Mouse (Mus musculus) hindbrain, postnatal 0 days (tissue): ENCODE results near the gene Dclre1a. TPM values are rescaled to one million over a fixed set of nuclear protein-coding genes. Genes with fewer than 3 reads are reported as not detected.

ENCODE experiments used
- ATAC-seq: fragments of 200-750 bp; cut with Nextera tagmentation; 2 replicates; pipeline ENCODE4 v1.8.0; 2017; ENCODE audit warnings: mild to moderate bottlenecking, moderate TSS enrichment, moderate library complexity
- DNase-seq: peaks from one replicate; pipeline ENCODE4 v3.0.0-alpha.2; 2015; ENCODE audit warnings: low spot score
- H3K27ac ChIP-seq: fragments of 300-500 bp; sonication (generic); 2 replicates; pipeline ENCODE4 v1.5.1; 2014; ENCODE audit warnings: mild to moderate bottlenecking
- H3K27me3 ChIP-seq: fragments of 300-500 bp; sonication (generic); 2 replicates; pipeline ENCODE4 v1.6.1; 2014; ENCODE audit warnings: low read length, mixed read lengths; ENCODE audit not compliant: insufficient read depth
- H3K36me3 ChIP-seq: fragments of 300-500 bp; sonication (generic); 2 replicates; pipeline ENCODE4 v1.6.1; 2014; ENCODE audit warnings: low read length, mixed read lengths; ENCODE audit not compliant: insufficient read depth
- H3K4me1 ChIP-seq: fragments of 300-500 bp; sonication (generic); 2 replicates; pipeline ENCODE4 v1.6.1; 2014; ENCODE audit warnings: antibody characterized with exemption, low read length, mixed read lengths; ENCODE audit not compliant: insufficient read depth
- H3K4me2 ChIP-seq: fragments of 300-500 bp; sonication (generic); 2 replicates; pipeline ENCODE4 v1.6.1; 2014; ENCODE audit warnings: low read depth, mild to moderate bottlenecking, low read length, moderate library complexity, mixed read lengths
- H3K4me3 ChIP-seq: fragments of 300-500 bp; sonication (generic); 2 replicates; pipeline ENCODE4 v1.5.1; 2014; ENCODE audit warnings: low read length
- H3K9ac ChIP-seq: fragments of 300-500 bp; sonication (generic); replicated peaks from 2 replicates; pipeline ENCODE4 v1.6.1; 2014; ENCODE audit warnings: mild to moderate bottlenecking, low read length, moderate library complexity, mixed read lengths
- H3K9me3 ChIP-seq: fragments of 300-500 bp; sonication (generic); 2 replicates; pipeline ENCODE4 v1.6.1; 2016; ENCODE audit warnings: low read length, mixed read lengths
- CTCF ChIP-seq: IDR thresholded peaks from 2 replicates; pipeline ENCODE4 v1.5.1; 2016; ENCODE audit warnings: antibody characterized with exemption, control low read depth, low read depth
- WGBS: fragments of 180-500 bp; shearing (Covaris S2); extraction: QIAGEN DNeasy Blood & Tissue Kit; methylation state at CpG from one replicate; pipeline ENCODE4 v1.1.7; 2014; 5-methylcytosine and 5-hydroxymethylcytosine counted together
- polyA plus RNA-seq: library from polyadenylated mRNA; unstranded; fragments of >200 nt; fragmentation: Nextera tagmentation; extraction: Ambion mirVana; gene quantifications from 2 replicates; pipeline ENCODE4 v1.2.1, GENCODE M21; 2015
- total RNA-seq: library from RNA; depleted of rRNA; stranded (reverse); fragments of >200 nt; gene quantifications from 2 replicates; pipeline ENCODE4 v1.2.3, GENCODE M21; 2014

Dclre1a gene
- total and polyA plus RNA-seq, 2 experiments from 2014 or later: 6.6 to 12.1 TPM

DNA sequence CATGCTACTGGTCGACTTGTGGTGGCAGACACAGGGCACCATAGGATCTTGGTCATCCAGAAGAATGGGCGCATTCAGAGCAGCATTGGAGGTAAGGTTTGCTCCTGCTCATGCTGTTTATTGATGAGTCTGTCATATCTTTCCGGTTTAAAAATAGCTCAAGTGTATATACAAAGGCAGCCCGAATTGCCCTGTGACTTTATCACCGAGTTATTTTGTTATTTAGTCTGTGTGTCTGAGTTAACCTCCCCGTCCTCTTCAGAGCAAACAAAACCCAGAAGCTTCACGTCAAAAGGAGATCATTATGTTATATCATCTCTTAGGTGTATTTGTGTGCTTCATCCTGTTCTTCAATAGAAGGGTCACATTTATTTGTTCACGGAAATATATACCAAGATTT is 22.8 kb upstream of the Dclre1a start:
- WGBS: 88% methylated on average over 8 of the region's 8 CpGs
- H3K9me3 ChIP-seq: no peaks in the 10 kb centered on the region
- no peak overlapping the region for H3K27ac ChIP-seq

DNA sequence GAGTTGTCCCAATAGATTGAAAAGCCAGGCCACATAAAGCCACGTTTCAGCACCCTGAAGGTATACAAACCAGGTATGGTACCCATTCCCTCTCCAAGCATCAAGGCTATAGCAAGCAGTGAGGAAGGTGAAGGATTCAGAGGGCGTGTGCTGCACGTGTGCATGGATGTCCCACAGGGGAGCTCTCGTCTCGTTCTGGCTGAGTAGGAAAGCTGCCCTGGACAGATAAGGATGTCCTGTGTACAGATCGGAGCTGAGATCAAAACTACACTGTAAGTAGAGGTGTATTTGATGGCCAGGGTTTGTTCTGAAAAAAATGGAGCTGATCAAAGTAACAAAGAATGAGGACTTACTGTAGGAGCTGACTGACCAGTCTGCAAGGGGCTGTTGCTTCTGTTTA is 18.9 kb upstream of the Dclre1a start:
- H3K27ac ChIP-seq: no peak overlapping the region
- no peaks in the 10 kb centered on the region for H3K27me3 ChIP-seq
- no peak overlapping the region for H3K4me3 ChIP-seq
- H3K4me2 ChIP-seq: no peak overlapping the region
- 0 out of 2 replicates have a peak, but pooled peaks cover 5% of the 10 kb centered on the region for H3K36me3 ChIP-seq
- DNase-seq (no peak), ATAC-seq (no peak)
- TF ChIP-seq CTCF: no peak
- H3K9ac ChIP-seq: no peak overlapping the region
- 0 out of 2 replicates have a peak, but pooled peaks cover 4% of the 10 kb centered on the region for H3K4me1 ChIP-seq
- no peaks in the 10 kb centered on the region for H3K9me3 ChIP-seq
- WGBS: 82% methylated on average over 6 of the region's 6 CpGs

More for the DNA sequence above, 22.8 kb upstream of the Dclre1a start:
- Histone ChIP-seq H3K9ac (no peak overlapping the region), H3K4me1 (0 out of 2 replicates have a peak, but pooled peaks cover 5% of the 10 kb centered on the region), H3K4me3 (no peak overlapping the region), H3K27me3 (no peaks in the 10 kb centered on the region), H3K4me2 (no peak overlapping the region), H3K36me3 (0 out of 2 replicates have a peak, but pooled peaks cover 5% of the 10 kb centered on the region)
- ATAC-seq (no peak), DNase-seq (no peak)
- no peak for TF ChIP-seq CTCF

DNA sequence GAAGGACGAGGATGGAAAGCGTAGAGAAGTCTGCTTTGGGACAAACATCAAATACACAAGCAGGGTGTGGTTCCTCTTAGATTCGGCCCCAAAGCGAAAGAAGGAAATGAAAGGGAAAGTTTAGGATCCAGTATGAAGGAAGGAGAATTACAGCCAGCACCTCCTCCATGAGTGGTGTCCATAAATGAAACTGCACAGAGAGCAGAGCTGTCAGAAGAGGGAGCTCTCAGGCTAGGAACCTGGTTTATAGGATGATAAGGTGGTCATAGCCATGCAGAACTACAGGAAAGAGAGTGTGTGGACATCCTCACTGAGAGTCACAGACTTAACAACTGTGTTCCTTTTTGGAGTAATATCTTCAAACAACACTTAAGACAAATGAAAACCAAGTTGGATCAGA is 18.0 kb upstream of the Dclre1a start:
- H3K9ac ChIP-seq: no peak overlapping the region
- DNase-seq (peak; percentile 76), ATAC-seq (no peak)
- no peak overlapping the region for H3K4me3 ChIP-seq
- H3K9me3 ChIP-seq: no peaks in the 10 kb centered on the region
- WGBS: 93% methylated on average over 4 of the region's 4 CpGs
- no peaks in the 10 kb centered on the region for H3K27me3 ChIP-seq
- TF ChIP-seq CTCF: peak; percentile 82
- 0 out of 2 replicates have a peak, but pooled peaks cover 5% of the 10 kb centered on the region for H3K36me3 ChIP-seq
- H3K4me1 ChIP-seq: no peaks in the 10 kb centered on the region
- H3K27ac ChIP-seq: no peak overlapping the region
- no peak overlapping the region for H3K4me2 ChIP-seq

DNA sequence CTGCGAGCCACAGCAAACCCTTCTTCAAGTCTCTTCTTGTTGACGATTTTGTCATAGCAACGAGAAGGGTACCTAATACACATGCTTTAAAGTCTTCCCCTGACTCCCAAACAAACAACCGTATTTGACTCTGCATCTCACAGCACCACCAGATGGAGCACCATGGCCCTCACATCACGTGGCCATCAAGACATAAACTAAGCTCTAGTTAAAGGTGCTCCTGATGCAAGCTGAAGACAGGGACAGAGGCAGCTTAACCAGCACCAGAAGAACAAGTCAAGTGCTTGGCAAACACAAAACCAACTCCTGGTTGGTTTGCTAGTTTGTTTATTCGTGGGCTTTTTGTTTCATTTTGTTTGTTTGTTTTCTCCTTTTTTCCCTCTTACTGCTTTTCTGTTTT is 17.3 kb upstream of the Dclre1a start:
- peak; percentile 68 for TF ChIP-seq CTCF
- Histone ChIP-seq H3K4me2 (no peak overlapping the region), H3K36me3 (0 out of 2 replicates have a peak, but pooled peaks cover under 1% of the 10 kb centered on the region), H3K27me3 (no peaks in the 10 kb centered on the region), H3K27ac (no peak overlapping the region), H3K4me3 (no peak overlapping the region), H3K4me1 (no peaks in the 10 kb centered on the region), H3K9me3 (no peaks in the 10 kb centered on the region), H3K9ac (no peak overlapping the region)
- DNase-seq (peak; percentile 50), ATAC-seq (no peak)
- 60% methylated on average over 6 of the region's 6 CpGs for WGBS

DNA sequence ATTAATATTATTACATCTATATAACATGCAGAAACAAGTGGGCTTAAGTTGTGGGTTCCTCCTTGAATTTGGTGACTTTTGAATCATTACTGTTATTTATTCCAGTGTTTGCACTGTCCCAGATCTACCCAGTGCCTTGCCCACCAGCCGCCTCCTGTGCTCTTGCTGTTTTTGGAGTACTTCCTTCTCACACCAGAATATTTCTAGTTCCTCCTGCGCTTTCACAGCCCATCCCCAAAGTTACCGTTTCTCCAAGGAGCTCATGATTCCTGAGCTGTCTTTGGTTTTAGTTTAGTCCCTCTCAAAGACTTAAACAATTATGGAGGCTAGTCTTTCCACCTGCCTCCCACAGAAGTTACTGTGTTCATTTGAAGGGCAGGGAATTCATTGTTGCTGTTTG is 15.4 kb upstream of the Dclre1a start:
- Histone ChIP-seq H3K4me1 (no peaks in the 10 kb centered on the region), H3K27me3 (no peaks in the 10 kb centered on the region), H3K27ac (no peak overlapping the region), H3K4me3 (no peak overlapping the region), H3K9ac (no peak overlapping the region), H3K4me2 (no peak overlapping the region), H3K9me3 (no peaks in the 10 kb centered on the region), H3K36me3 (no peaks in the 10 kb centered on the region)
- 93% methylated on average over 3 of the region's 3 CpGs for WGBS
- ATAC-seq: no peak
- no peak for TF ChIP-seq CTCF
- no peak for DNase-seq

DNA sequence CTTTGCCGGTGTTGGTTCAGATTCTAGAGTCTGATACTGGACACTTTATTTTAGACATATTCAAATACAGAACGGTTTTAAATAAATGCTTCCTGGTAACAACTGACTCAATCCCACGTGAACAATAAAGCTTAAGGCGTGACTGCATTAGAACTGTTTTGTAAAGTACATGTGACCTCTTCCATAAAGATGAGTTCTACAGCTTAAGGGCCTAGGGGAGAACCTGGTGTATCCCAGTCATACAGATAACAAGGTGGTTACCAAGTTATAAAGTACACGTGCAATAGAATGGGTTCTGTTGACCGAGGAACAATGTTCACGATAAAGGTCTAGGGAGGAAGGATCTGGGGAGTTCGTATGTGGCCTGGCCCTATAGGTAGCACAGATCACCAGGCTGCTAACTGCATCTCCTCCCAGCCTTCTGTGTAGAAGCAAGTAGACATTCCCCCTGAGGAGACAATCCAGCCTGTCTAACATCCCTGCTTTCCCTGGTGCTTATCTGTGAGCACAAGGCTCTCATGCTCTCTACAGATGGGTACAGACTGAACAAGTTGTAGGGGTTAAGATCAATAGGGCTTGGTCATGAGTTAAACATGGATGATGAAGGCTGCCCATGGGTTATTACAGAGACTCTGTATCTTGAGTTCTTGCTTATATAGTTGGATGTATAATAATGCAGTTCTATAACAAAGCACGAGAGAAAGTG is 14.6 kb upstream of the Dclre1a start:
- H3K9me3 ChIP-seq: no peaks in the 10 kb centered on the region
- DNase-seq (no peak), ATAC-seq (no peak)
- H3K36me3 ChIP-seq: no peaks in the 10 kb centered on the region
- no peaks in the 10 kb centered on the region for H3K4me1 ChIP-seq
- no peak overlapping the region for H3K4me2 ChIP-seq
- TF ChIP-seq CTCF: no peak
- no peaks in the 10 kb centered on the region for H3K27me3 ChIP-seq
- H3K9ac ChIP-seq: no peak overlapping the region
- H3K4me3 ChIP-seq: no peak overlapping the region
- no peak overlapping the region for H3K27ac ChIP-seq
- 95% methylated on average over 9 of the region's 9 CpGs for WGBS

DNA sequence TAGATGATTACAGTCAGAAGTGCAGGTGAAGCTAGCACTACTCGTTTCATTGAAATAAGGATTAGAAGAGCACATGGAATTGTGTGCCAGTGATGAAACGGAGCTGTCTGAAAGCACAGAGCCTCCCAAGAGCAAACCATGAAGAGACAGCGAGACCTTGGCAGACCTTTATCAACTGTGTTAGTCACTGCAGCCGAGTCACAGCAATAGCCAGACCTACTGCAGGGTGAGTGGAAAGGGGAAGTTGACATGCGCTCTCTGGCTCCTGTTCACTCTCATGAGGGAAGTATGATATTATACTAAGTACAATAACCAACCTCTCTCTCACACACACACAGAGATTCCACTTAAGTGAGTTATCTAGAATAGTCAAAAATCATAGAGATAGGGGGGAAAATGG is 8.0 kb upstream of the Dclre1a start:
- H3K9ac ChIP-seq: no peak overlapping the region
- H3K4me1 ChIP-seq: no peaks in the 10 kb centered on the region
- H3K9me3 ChIP-seq: no peaks in the 10 kb centered on the region
- DNase-seq: no peak
- H3K36me3 ChIP-seq: peaks cover 19% of the 10 kb centered on the region
- no peak for ATAC-seq
- WGBS: 78% methylated on average over 5 of the region's 5 CpGs
- no peak overlapping the region for H3K4me2 ChIP-seq
- no peak overlapping the region for H3K4me3 ChIP-seq
- no peaks in the 10 kb centered on the region for H3K27me3 ChIP-seq
- H3K27ac ChIP-seq: no peak overlapping the region
- TF ChIP-seq CTCF: no peak
